Mouse (Mus musculus) gastrocnemius, postnatal 14 days (tissue): Measurements from ENCODE around the gene Gpr135. TPM values are rescaled to one million over a fixed set of nuclear protein-coding genes. Genes with fewer than 3 reads are reported as not detected.

Source experiments
- DNase-seq: peaks from one replicate; pipeline ENCODE4 v3.0.0; 2021; ENCODE audit warnings: mixed read lengths
- intact Hi-C: fragments of 180-260 bp; cut with DNase I; formaldehyde crosslinking; loops from one replicate; pipeline ENCODE4 v1.15.1; 2025; ENCODE audit warnings: low total_unique reads
- long read RNA-seq, 2 experiments: library from polyadenylated mRNA; stranded (forward); transcript quantifications; one replicate each; pipeline ENCODE4 v2.0.0; 2021
- total RNA-seq, 2 experiments: library from RNA; stranded (reverse); gene quantifications; 2 replicates each; pipeline ENCODE4 v1.2.3; 2021

Gene Gpr135
- total RNA-seq = under 1 TPM; 0.38 to 0.43 TPM
- long read RNA-seq, experiment 1 = 0 reads
- long read RNA-seq, experiment 2 = 0 reads

- DNase-seq = peak; percentile 85
- intact Hi-C loops = no loop called here
These were observed at the start of gene Gpr135 for GRCm38 (mm10) chr12:72070327-72071269. TSS of gene Gpr135 (minus strand) at chr12:72071125.

GRCm38 (mm10) chr12:72115686-72116345 lies 44.9 kb upstream of the Gpr135 start:
- no peak for DNase-seq
- intact Hi-C loops = no loop called here

GRCm38 (mm10) chr12:72115126-72115525 lies 44.2 kb upstream of the Gpr135 start:
- intact Hi-C loops = no loop called here
- DNase-seq = no peak

- intact Hi-C loops = loop anchor here (5.0 to 10.0 kb wide), 2 partner anchors 130 to 323 kb away; no protein-coding TSS in a partner anchor
- DNase-seq = peak; percentile 62
These were observed 33.8 kb upstream of the Gpr135 start for GRCm38 (mm10) chr12:72104525-72105281.

- intact Hi-C loops = loop anchor here (10.0 kb wide), 1 partner anchor 131 kb away; no protein-coding TSS in a partner anchor
- DNase-seq = no peak
These were observed 33.1 kb upstream of the Gpr135 start for GRCm38 (mm10) chr12:72104027-72104426.

- intact Hi-C loops = loop anchor here (10.0 kb wide), 1 partner anchor 132 kb away; no protein-coding TSS in a partner anchor
- no peak for DNase-seq
These were observed 31.9 kb upstream of the Gpr135 start for GRCm38 (mm10) chr12:72102776-72103175.

GRCm38 (mm10) chr12:72096966-72097365 lies 26.0 kb upstream of the Gpr135 start:
- intact Hi-C loops = no loop called here
- no peak for DNase-seq

- intact Hi-C loops = no loop called here
- DNase-seq = no peak
These were observed 18.9 kb upstream of the Gpr135 start for GRCm38 (mm10) chr12:72089802-72090201.

- intact Hi-C loops = no loop called here
- DNase-seq = no peak
These were observed 15.4 kb upstream of the Gpr135 start for GRCm38 (mm10) chr12:72086166-72086825.

- peak; percentile 100 for DNase-seq
- intact Hi-C loops = no loop called here
These were observed 14.6 kb upstream of the Gpr135 start, which contains the start of the genes L3hypdh and Jkamp for GRCm38 (mm10) chr12:72085329-72086165. TSS of gene L3hypdh (minus strand) at chr12:72085439. TSS of gene Jkamp (plus strand) at chr12:72085589.

GRCm38 (mm10) chr12:72085024-72085328 lies 14.1 kb upstream of the Gpr135 start:
- intact Hi-C loops = no loop called here
- DNase-seq = no peak

GRCm38 (mm10) chr12:72084261-72085023 lies 13.5 kb upstream of the Gpr135 start:
- no peak for DNase-seq
- intact Hi-C loops = no loop called here

GRCm38 (mm10) chr12:72083265-72083664 lies 12.3 kb upstream of the Gpr135 start:
- no peak for DNase-seq
- intact Hi-C loops = no loop called here

- intact Hi-C loops = no loop called here
- peak; percentile 11 for DNase-seq
These were observed 11.4 kb upstream of the Gpr135 start for GRCm38 (mm10) chr12:72082370-72082769.

GRCm38 (mm10) chr12:72081961-72082360 lies 11.0 kb upstream of the Gpr135 start:
- intact Hi-C loops = no loop called here
- no peak for DNase-seq

GRCm38 (mm10) chr12:72078248-72078647 lies 7.3 kb upstream of the Gpr135 start:
- no peak for DNase-seq
- intact Hi-C loops = no loop called here

GRCm38 (mm10) chr12:72069626-72070326 lies 1.1 kb downstream of the Gpr135 start:
- DNase-seq = no peak
- intact Hi-C loops = no loop called here
